Mouse (Mus musculus): ENCODE results near the gene Gpr155. TPM values are rescaled to one million over a fixed set of nuclear protein-coding genes. Genes with fewer than 3 reads are reported as not detected.

Gpr155 gene
- 6.5 and 7.7 TPM in 2 replicates for polyA plus RNA-seq (2015; fragmentation: Nextera tagmentation; extraction: Ambion mirVana)

DNA sequence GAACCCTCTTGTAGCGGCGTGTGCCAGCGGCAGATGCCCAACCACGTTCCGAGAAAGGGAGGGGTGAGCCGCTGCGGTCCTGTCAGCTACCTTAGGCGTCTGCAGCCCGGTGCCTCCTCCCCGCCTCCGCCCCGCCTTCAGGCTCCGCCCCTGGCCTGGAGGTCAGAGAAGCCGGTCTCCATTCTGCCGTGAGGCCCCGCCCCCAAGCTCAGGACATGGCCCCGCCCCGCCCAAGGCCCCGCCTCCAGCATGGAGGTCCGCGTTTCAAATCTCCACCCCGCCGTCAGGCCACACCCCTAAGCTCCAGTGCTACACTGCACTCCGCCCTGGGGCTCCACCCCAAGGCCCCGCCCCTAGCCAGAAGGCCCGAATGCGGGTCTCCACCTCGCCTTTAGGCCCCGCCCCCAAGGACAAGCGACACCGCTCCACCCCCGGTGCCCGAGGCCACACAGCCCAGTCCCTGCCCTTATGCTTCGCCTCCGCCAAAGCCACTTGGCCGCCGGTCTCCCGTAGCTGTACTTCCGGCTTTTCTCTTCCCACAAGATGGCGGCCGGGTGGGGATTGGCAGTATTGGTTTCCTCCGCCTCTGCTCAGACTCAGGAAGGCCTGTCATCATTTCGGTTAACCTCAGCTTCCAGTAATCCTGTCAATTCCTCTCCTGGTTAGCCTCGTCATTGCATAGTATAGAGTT lies at the start of gene Gpr155:
Gene Gpr155 (minus strand): TSS at position 217 of the 691 bp plus-strand sequence.
- no peaks in the 10 kb centered on the region for H3K9me3 ChIP-seq (replicated peaks; ENCODE audit: control insufficient read depth, low read length)
- H3K4me1 ChIP-seq (ENCODE audit: control insufficient read depth, insufficient read depth, low read length) = no peaks in the 10 kb centered on the region
- H3K4me3 ChIP-seq (replicated peaks; ENCODE audit: low read length) = peak within 1 kb of the TSS; percentile 76
- no peaks in the 10 kb centered on the region for H3K27me3 ChIP-seq (ENCODE audit: control insufficient read depth, insufficient read depth, low read length)
- no peaks in the 10 kb centered on the region for H3K36me3 ChIP-seq (ENCODE audit: control insufficient read depth, insufficient read depth, low read length)
- H3K27ac ChIP-seq (ENCODE audit: low read length) = peak within 1 kb of the TSS; percentile 65
- H3K4me2 ChIP-seq (ENCODE audit: low read depth, low read length) = peak within 1 kb of the TSS; percentile 99
- WGBS = 1% methylated on average over 43 of the region's 44 CpGs
- ATAC-seq (ENCODE audit: insufficient read depth, low FRiP score) = peak; percentile 99
- H3K9ac ChIP-seq (ENCODE audit: low read length) = peak within 1 kb of the TSS; percentile 73

DNA sequence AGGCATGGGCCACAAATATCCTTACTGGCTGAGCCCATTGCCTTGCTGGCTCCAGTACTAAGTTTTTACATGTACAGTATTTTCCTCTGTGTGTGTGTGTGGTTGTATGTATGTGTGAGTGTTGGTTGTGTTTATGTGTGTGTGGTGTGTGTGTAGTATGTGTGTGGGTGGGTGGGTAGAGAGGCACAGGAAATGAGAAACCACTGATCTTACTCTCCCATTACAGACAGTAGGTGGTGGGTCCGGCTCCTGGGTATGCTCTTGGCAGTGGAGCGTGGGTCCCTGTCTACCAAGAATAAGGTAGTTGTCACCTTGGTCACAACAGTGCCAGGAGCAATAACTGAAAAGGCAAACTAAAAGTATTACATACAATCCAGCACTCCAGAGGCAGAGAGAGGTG lies 49.5 kb upstream of the Gpr155 start:
- Histone ChIP-seq H3K27me3 (ENCODE audit: control insufficient read depth, insufficient read depth, low read length) (no peaks in the 10 kb centered on the region), H3K36me3 (ENCODE audit: control insufficient read depth, insufficient read depth, low read length) (0 out of 2 replicates have a peak, but pooled peaks cover 14% of the 10 kb centered on the region), H3K9ac (ENCODE audit: low read length) (no peak overlapping the region), H3K4me3 (replicated peaks; ENCODE audit: low read length) (no peak overlapping the region), H3K4me2 (ENCODE audit: low read depth, low read length) (no peak overlapping the region), H3K4me1 (ENCODE audit: control insufficient read depth, insufficient read depth, low read length) (0 out of 2 replicates have a peak, but pooled peaks cover 3% of the 10 kb centered on the region), H3K27ac (ENCODE audit: low read length) (no peak overlapping the region), H3K9me3 (replicated peaks; ENCODE audit: control insufficient read depth, low read length) (no peaks in the 10 kb centered on the region)
- no peak for ATAC-seq (ENCODE audit: insufficient read depth, low FRiP score)
- WGBS = 89% methylated on average over 2 of the region's 2 CpGs

DNA sequence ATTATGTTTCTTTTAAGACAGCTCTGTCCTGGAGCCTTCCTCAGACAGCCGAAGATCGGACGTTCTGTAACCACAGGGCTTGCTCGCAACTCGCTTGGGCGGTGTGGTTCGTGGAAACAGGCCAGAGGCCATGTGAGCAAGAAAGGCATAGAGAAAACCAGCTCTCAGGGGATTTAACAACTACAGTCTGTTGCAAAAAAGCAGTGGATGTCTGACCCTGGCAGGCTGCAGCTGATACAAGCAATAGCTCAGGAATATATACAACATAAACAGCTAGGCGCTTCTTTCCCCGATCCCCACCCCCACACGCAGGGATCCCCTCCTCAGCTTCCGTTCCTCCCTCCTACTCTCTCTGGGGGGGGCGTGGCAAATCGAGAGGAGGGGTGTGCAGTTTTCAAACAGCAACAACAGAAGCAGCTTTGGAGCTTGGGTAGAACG lies 45.6 kb upstream of the Gpr155 start:
- H3K36me3 ChIP-seq (ENCODE audit: control insufficient read depth, insufficient read depth, low read length) = 0 out of 2 replicates have a peak, but pooled peaks cover 6% of the 10 kb centered on the region
- peak; percentile 58; the same call in 1 of the 2 replicates for ATAC-seq (ENCODE audit: insufficient read depth, low FRiP score)
- no peaks in the 10 kb centered on the region for H3K9me3 ChIP-seq (replicated peaks; ENCODE audit: control insufficient read depth, low read length)
- peak overlapping the region; percentile 53 for H3K27ac ChIP-seq (ENCODE audit: low read length)
- H3K9ac ChIP-seq (ENCODE audit: low read length) = peak overlapping the region; percentile 36; the same call in 1 of the 2 replicates
- peak overlapping the region; percentile 22 for H3K4me3 ChIP-seq (replicated peaks; ENCODE audit: low read length)
- no peaks in the 10 kb centered on the region for H3K27me3 ChIP-seq (ENCODE audit: control insufficient read depth, insufficient read depth, low read length)
- 30% methylated on average over 14 of the region's 14 CpGs for WGBS
- H3K4me1 ChIP-seq (ENCODE audit: control insufficient read depth, insufficient read depth, low read length) = 0 out of 2 replicates have a peak, but pooled peaks cover 3% of the 10 kb centered on the region
- peak overlapping the region; percentile 46 for H3K4me2 ChIP-seq (ENCODE audit: low read depth, low read length)

DNA sequence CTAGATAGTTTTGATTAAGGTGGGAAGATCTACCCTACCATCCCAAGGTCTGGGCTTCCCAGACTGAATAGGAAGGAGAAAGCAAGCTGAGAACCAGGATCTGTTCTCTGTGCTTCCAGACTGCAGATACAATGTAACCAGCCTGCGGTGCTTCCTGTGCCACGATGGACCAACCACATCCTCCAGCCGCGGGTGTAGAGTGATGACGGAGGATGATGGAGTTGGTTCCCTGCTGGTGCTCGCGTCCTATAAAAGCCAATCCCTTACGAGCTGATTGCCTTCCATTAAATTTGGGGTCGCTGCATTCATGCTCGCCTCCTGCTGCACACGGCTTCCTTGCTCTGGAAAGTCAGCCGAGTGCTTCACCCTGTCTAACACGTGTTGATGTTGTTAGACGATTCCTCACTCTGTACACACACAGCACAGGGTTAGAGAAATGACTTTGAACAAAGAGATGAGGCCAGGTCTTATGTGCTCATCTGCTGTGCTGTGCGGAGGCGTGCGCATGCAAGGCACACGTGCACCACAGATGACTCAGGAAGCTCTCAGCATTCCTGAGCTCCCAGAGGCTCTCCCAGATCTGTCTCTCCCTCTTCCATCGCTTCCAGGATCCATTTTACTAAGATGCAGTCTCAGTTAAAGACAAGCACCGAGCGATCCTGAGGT lies 42.6 kb upstream of the Gpr155 start:
- Histone ChIP-seq H3K4me3 (replicated peaks; ENCODE audit: low read length) (no peak overlapping the region), H3K4me1 (ENCODE audit: control insufficient read depth, insufficient read depth, low read length) (0 out of 2 replicates have a peak, but pooled peaks cover 3% of the 10 kb centered on the region), H3K9me3 (replicated peaks; ENCODE audit: control insufficient read depth, low read length) (no peaks in the 10 kb centered on the region), H3K27ac (ENCODE audit: low read length) (no peak overlapping the region), H3K36me3 (ENCODE audit: control insufficient read depth, insufficient read depth, low read length) (0 out of 2 replicates have a peak, but pooled peaks cover 6% of the 10 kb centered on the region), H3K4me2 (ENCODE audit: low read depth, low read length) (no peak overlapping the region), H3K9ac (ENCODE audit: low read length) (no peak overlapping the region), H3K27me3 (ENCODE audit: control insufficient read depth, insufficient read depth, low read length) (no peaks in the 10 kb centered on the region)
- ATAC-seq (ENCODE audit: insufficient read depth, low FRiP score) = no peak
- WGBS = 61% methylated on average over 21 of the region's 21 CpGs

DNA sequence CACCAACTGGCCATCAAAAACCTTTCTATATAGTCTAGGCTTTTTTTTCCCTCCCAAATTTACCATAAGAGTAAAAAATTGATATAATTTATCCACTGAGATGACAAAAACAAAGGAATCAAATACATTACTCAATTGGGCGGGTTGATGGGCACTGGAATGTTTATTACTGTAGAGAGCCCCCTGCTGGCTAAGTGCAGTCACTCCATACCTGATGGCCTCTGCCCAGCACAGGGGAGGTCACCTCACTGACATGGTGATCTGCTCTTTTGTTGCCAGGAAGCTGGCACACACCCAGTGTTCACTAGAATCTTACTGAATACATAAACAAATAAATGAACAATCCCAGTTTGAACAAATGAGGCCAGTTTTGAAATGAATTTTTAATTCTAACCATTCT lies 40.9 kb upstream of the Gpr155 start:
- Histone ChIP-seq H3K4me2 (ENCODE audit: low read depth, low read length) (no peak overlapping the region), H3K9me3 (replicated peaks; ENCODE audit: control insufficient read depth, low read length) (no peaks in the 10 kb centered on the region), H3K9ac (ENCODE audit: low read length) (no peak overlapping the region), H3K4me1 (ENCODE audit: control insufficient read depth, insufficient read depth, low read length) (0 out of 2 replicates have a peak, but pooled peaks cover 3% of the 10 kb centered on the region), H3K27ac (ENCODE audit: low read length) (no peak overlapping the region), H3K4me3 (replicated peaks; ENCODE audit: low read length) (no peak overlapping the region), H3K36me3 (ENCODE audit: control insufficient read depth, insufficient read depth, low read length) (no peaks in the 10 kb centered on the region), H3K27me3 (ENCODE audit: control insufficient read depth, insufficient read depth, low read length) (no peaks in the 10 kb centered on the region)
- WGBS = 41% methylated on average over 1 of the region's 1 CpGs
- ATAC-seq (ENCODE audit: insufficient read depth, low FRiP score) = no peak

DNA sequence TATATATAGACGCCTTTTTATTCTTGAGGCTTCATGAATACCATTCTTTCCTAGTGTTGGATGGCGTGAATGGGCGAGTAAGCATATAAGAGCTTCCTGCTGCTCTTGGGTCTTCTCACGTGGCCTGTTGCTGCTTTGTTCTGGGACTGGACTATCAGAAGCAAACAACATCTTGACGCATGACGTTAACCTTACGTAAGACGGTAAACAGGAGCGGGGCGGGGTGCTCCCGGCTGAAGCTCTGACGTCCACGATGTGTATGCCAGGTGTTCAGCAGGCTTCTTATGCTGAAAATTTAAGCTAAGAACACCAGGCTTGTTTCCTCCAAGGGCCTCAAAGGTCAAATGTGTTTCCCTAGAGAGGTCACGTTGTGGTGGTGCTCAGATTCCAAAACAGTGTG lies 39.5 kb upstream of the Gpr155 start:
- H3K4me2 ChIP-seq (ENCODE audit: low read depth, low read length) = no peak overlapping the region
- ATAC-seq (ENCODE audit: insufficient read depth, low FRiP score) = no peak
- H3K9ac ChIP-seq (ENCODE audit: low read length) = no peak overlapping the region
- no peak overlapping the region for H3K27ac ChIP-seq (ENCODE audit: low read length)
- H3K4me3 ChIP-seq (replicated peaks; ENCODE audit: low read length) = no peak overlapping the region
- 58% methylated on average over 14 of the region's 14 CpGs for WGBS
- H3K36me3 ChIP-seq (ENCODE audit: control insufficient read depth, insufficient read depth, low read length) = no peaks in the 10 kb centered on the region
- no peaks in the 10 kb centered on the region for H3K9me3 ChIP-seq (replicated peaks; ENCODE audit: control insufficient read depth, low read length)
- no peaks in the 10 kb centered on the region for H3K27me3 ChIP-seq (ENCODE audit: control insufficient read depth, insufficient read depth, low read length)
- H3K4me1 ChIP-seq (ENCODE audit: control insufficient read depth, insufficient read depth, low read length) = no peaks in the 10 kb centered on the region

DNA sequence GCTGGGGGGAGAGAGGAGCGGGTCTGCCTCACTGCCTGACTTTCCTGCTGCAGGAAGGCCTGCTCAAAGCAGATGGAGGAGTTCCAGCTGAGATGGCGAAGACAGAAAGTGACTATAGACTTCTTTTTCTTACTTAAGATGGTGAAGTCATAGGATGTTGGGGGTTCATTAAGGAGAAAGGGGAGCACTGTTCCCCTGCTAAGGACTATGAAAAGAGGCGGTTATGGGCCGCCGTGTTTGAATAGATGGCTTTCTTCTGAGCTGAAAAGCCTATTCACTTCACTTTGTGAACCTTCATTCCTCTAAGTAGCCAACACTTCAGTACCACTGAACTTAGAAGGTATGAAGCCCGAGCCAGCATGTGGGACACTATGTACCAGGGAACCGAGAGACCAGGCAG lies 33.4 kb upstream of the Gpr155 start:
- Histone ChIP-seq H3K9me3 (replicated peaks; ENCODE audit: control insufficient read depth, low read length) (no peaks in the 10 kb centered on the region), H3K4me3 (replicated peaks; ENCODE audit: low read length) (no peak overlapping the region), H3K4me2 (ENCODE audit: low read depth, low read length) (no peak overlapping the region), H3K4me1 (ENCODE audit: control insufficient read depth, insufficient read depth, low read length) (no peaks in the 10 kb centered on the region), H3K9ac (ENCODE audit: low read length) (no peak overlapping the region), H3K27me3 (ENCODE audit: control insufficient read depth, insufficient read depth, low read length) (no peaks in the 10 kb centered on the region), H3K36me3 (ENCODE audit: control insufficient read depth, insufficient read depth, low read length) (no peaks in the 10 kb centered on the region), H3K27ac (ENCODE audit: low read length) (no peak overlapping the region)
- ATAC-seq (ENCODE audit: insufficient read depth, low FRiP score) = no peak
- 78% methylated on average over 7 of the region's 7 CpGs for WGBS

DNA sequence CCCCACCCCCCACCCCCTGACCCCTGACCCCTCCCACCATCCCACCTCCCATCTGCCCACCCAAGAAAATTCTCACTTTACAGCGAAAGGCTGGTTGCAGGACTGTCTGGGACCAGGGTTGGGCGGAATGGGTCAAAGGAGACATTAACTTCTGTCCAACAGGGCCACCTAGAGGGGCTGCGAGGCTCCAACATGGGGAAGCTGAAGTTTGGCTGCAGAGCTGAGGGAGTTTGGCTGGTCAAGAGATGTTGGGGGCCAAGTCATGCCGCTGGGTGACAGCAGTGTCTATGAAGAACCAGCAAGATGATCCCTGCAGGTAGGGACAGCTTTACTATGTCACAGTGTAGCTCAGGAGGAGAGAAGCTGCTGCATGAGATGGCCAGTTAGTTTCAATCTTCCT lies 32.9 kb upstream of the Gpr155 start:
- H3K4me3 ChIP-seq (replicated peaks; ENCODE audit: low read length) = no peak overlapping the region
- 43% methylated on average over 4 of the region's 4 CpGs for WGBS
- no peaks in the 10 kb centered on the region for H3K9me3 ChIP-seq (replicated peaks; ENCODE audit: control insufficient read depth, low read length)
- no peak overlapping the region for H3K27ac ChIP-seq (ENCODE audit: low read length)
- no peaks in the 10 kb centered on the region for H3K36me3 ChIP-seq (ENCODE audit: control insufficient read depth, insufficient read depth, low read length)
- no peaks in the 10 kb centered on the region for H3K27me3 ChIP-seq (ENCODE audit: control insufficient read depth, insufficient read depth, low read length)
- H3K9ac ChIP-seq (ENCODE audit: low read length) = no peak overlapping the region
- no peak for ATAC-seq (ENCODE audit: insufficient read depth, low FRiP score)
- no peak overlapping the region for H3K4me2 ChIP-seq (ENCODE audit: low read depth, low read length)
- no peaks in the 10 kb centered on the region for H3K4me1 ChIP-seq (ENCODE audit: control insufficient read depth, insufficient read depth, low read length)

DNA sequence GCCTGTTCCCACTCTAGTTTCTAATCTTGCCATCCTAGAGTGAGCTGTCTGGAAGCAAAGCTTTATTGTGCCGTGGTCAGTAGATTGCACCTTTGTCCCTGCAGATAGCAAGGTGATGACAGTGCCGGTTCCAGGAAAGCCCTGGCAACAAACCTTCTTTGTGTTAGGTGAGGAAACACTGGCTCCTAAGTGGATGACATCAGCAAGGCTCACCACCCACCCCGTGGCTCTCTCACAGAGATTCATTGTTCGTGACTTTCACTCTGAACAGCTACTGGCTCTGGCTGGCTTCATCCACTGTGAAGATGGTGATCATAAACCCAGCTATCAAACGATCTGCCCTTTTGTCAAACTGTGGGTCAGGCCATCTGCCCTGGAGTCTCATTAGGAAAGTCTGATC lies 29.5 kb upstream of the Gpr155 start:
- 52% methylated on average over 5 of the region's 5 CpGs for WGBS

More for the DNA sequence above, 29.5 kb upstream of the Gpr155 start:
- no peak for ATAC-seq (ENCODE audit: insufficient read depth, low FRiP score)
- Histone ChIP-seq H3K9me3 (replicated peaks; ENCODE audit: control insufficient read depth, low read length) (no peaks in the 10 kb centered on the region), H3K9ac (ENCODE audit: low read length) (no peak overlapping the region), H3K27me3 (ENCODE audit: control insufficient read depth, insufficient read depth, low read length) (no peaks in the 10 kb centered on the region), H3K4me1 (ENCODE audit: control insufficient read depth, insufficient read depth, low read length) (no peaks in the 10 kb centered on the region), H3K36me3 (ENCODE audit: control insufficient read depth, insufficient read depth, low read length) (no peaks in the 10 kb centered on the region), H3K27ac (ENCODE audit: low read length) (no peak overlapping the region), H3K4me2 (ENCODE audit: low read depth, low read length) (no peak overlapping the region), H3K4me3 (replicated peaks; ENCODE audit: low read length) (no peak overlapping the region)
